Mouse (Mus musculus): ENCODE measurements around the gene Catsperd. TPM values are rescaled to one million over a fixed set of nuclear protein-coding genes. Genes with fewer than 3 reads are reported as not detected.
A peak's percentile ranks its signal among the peaks of the same experiment; 100 is the strongest.

Gene Catsperd
- polyA plus RNA-seq, 1 experiment from 2014 or later: 0.54 TPM

DNA sequence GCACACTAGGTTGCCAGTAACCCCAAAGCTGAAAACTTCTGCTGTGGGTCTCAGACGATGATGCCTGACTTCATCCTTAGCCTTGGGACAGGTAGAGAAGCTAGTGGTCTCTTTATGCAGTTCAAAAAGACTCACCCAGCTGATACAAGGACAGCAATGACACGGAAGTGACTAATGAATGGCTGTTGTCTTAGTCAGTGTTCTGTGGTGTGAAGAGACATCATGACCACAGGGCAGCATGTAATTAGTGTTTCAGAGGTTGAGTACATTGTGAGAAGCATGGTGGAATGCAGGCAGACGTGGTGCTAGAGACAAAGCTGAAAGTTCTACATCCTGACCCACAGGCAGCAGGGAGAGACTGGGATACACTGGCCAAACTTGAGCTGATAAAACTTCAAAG, 39.6 kb downstream of the Catsperd start:
- Histone ChIP-seq H3K27ac (ENCODE audit: low read depth, low read length) (no peak overlapping the region), H3K4me2 (ENCODE audit: low read depth) (no peak overlapping the region), H3K27me3 (ENCODE audit: control insufficient read depth, insufficient read depth, low read length) (no peaks in the 10 kb centered on the region; the same call in 1 of the 2 replicates), H3K4me3 (ENCODE audit: low read depth, low read length) (no peak overlapping the region), H3K9ac (ENCODE audit: low read length) (no peak overlapping the region), H3K9me3 (ENCODE audit: control insufficient read depth, low read length) (no peaks in the 10 kb centered on the region), H3K36me3 (ENCODE audit: control insufficient read depth, insufficient read depth, low read length) (no peaks in the 10 kb centered on the region), H3K4me1 (ENCODE audit: control insufficient read depth, insufficient read depth, low read length) (peaks cover 8% of the 10 kb centered on the region)
- ATAC-seq (ENCODE audit: insufficient read depth, low FRiP score, low TSS enrichment) (no peak), DNase-seq (ENCODE audit: low spot score) (no peak)
- 77% methylated on average over 3 of the region's 3 CpGs for WGBS

DNA sequence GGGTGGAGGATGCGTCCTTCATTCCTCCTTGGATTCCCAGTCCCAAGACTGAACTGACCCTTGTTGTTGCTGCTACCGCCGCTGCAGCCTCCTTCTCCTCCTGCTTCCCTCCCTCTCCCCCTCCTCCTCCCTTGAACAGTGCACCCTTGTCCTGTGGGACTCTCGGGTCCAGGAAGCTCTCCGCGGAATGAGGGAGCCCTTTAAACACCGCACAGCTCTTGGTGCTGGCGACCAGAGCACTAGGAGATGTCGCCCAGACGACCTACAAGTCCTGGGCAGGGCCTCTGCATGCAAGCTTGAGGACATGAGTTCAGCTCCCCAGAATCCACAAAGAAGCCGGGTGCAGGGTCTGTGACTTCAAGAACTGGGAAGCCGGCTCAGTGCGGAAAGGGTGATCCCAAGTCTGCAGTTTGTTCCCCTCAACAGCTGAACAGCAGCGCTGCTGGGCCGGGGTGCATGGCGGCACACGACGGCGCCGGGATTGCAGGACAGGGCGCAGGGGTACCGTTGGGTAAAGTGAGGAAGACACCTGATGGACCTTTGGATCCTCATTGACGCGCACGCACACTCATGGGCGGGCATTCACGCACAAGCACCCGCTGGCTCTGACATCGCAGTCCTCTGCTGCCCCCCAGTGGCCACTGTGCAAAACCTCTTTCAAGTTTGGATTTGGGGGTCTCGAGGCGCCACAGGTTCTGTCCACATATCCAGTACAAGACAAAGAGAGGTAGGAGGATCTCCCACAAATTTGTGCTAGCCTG, 40.6 kb downstream of the Catsperd start:
- 6% methylated on average over 31 of the region's 31 CpGs for WGBS
- H3K4me3 ChIP-seq (ENCODE audit: low read depth, low read length): peak overlapping the region; percentile 33
- H3K9me3 ChIP-seq (ENCODE audit: control insufficient read depth, low read length): no peaks in the 10 kb centered on the region
- no peaks in the 10 kb centered on the region; the same call in 1 of the 2 replicates for H3K27me3 ChIP-seq (ENCODE audit: control insufficient read depth, insufficient read depth, low read length)
- peak overlapping the region; percentile 52 for H3K9ac ChIP-seq (ENCODE audit: low read length)
- H3K4me2 ChIP-seq (ENCODE audit: low read depth): peak overlapping the region; percentile 73
- H3K4me1 ChIP-seq (ENCODE audit: control insufficient read depth, insufficient read depth, low read length): peaks cover 8% of the 10 kb centered on the region
- no peaks in the 10 kb centered on the region for H3K36me3 ChIP-seq (ENCODE audit: control insufficient read depth, insufficient read depth, low read length)
- ATAC-seq (ENCODE audit: insufficient read depth, low FRiP score, low TSS enrichment) (peak; percentile 6; the same call in 1 of the 2 replicates), DNase-seq (ENCODE audit: low spot score) (peak; percentile 88)
- H3K27ac ChIP-seq (ENCODE audit: low read depth, low read length): no peak overlapping the region

DNA sequence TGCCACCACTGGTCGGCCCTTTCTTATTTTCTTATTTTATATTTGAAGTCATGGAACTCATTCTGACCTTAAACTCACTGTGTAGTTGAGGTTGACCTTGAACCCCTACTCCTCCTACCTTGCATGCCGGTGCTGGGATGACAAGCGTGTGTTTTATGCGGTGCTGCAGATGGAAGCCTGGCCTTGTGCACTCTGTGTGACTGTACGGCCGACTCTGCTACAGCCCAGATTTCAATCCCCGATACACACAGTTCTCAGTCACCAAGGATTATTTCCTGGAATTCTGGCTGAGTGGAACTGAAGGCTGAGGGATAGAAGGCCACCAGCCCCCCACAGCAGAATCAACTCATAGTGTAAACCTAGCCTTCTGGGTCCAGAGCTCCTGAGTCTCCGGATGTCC, 41.8 kb downstream of the Catsperd start:
- H3K4me3 ChIP-seq (ENCODE audit: low read depth, low read length): no peak overlapping the region
- H3K9me3 ChIP-seq (ENCODE audit: control insufficient read depth, low read length): no peaks in the 10 kb centered on the region
- no peak overlapping the region for H3K27ac ChIP-seq (ENCODE audit: low read depth, low read length)
- no peak overlapping the region for H3K4me2 ChIP-seq (ENCODE audit: low read depth)
- no peaks in the 10 kb centered on the region; the same call in 1 of the 2 replicates for H3K27me3 ChIP-seq (ENCODE audit: control insufficient read depth, insufficient read depth, low read length)
- no peak overlapping the region for H3K9ac ChIP-seq (ENCODE audit: low read length)
- ATAC-seq (ENCODE audit: insufficient read depth, low FRiP score, low TSS enrichment) (no peak), DNase-seq (ENCODE audit: low spot score) (no peak)
- H3K4me1 ChIP-seq (ENCODE audit: control insufficient read depth, insufficient read depth, low read length): peaks cover 9% of the 10 kb centered on the region
- H3K36me3 ChIP-seq (ENCODE audit: control insufficient read depth, insufficient read depth, low read length): no peaks in the 10 kb centered on the region
- WGBS: 89% methylated on average over 8 of the region's 8 CpGs

DNA sequence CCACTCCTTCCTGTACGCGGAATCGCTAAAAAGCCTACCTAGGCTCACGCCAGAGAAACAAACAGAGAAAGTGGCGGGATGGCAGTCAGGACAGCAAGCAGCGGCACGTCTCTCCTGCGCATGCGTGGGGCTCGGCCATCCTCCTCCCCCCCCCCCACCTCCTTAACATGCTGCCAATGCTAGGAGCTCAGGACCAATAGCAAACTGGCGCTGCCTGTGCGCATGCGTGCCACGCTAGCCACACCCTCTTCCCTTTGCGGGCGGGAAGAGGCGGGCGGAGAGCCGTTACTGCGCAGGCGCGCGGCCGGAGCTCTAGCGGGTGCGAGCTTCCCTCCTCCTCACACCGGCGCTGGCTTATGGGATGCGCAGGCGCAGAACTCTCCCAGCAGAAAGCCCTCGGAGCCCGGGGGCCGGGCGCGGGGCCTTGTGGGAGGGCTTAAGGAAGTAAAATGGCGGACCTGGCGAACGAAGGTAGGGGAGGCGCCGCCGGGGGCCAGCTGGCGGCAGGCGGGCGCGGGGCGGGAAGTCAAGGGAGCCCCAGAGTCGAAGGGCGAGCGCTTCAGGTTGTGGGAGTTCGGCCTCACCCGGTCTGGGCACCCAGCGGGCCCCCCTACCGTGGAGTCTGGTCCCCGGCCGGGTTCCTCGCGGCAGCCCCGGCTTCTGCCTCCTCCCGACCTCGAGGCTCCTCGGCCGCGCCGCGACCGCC, 45.2 kb downstream of the Catsperd start, which contains the start of gene Ranbp3:
Gene Ranbp3 (plus strand): TSS at position 354 of the 706 bp plus-strand sequence.
- 0 out of 2 replicates have a peak, but pooled peaks cover 8% of the 10 kb centered on the region for H3K36me3 ChIP-seq (ENCODE audit: control insufficient read depth, insufficient read depth, low read length)
- peak; percentile 88 for ATAC-seq (ENCODE audit: insufficient read depth, low FRiP score, low TSS enrichment)
- H3K9ac ChIP-seq (ENCODE audit: low read length): peak within 1 kb of the TSS; percentile 97
- no peaks in the 10 kb centered on the region for H3K27me3 ChIP-seq (ENCODE audit: control insufficient read depth, insufficient read depth, low read length)
- H3K9me3 ChIP-seq (ENCODE audit: control insufficient read depth, low read length): no peaks in the 10 kb centered on the region
- H3K27ac ChIP-seq (ENCODE audit: low read depth, low read length): peak within 1 kb of the TSS; percentile 73
- peak within 1 kb of the TSS; percentile 98 for H3K4me3 ChIP-seq (ENCODE audit: low read depth, low read length)
- peak within 1 kb of the TSS; percentile 79 for H3K4me2 ChIP-seq (ENCODE audit: low read depth)
- WGBS: under 1% methylated on average over 58 of the region's 66 CpGs
- H3K4me1 ChIP-seq (ENCODE audit: control insufficient read depth, insufficient read depth, low read length): peaks cover 14% of the 10 kb centered on the region
- peak; percentile 100 for DNase-seq (ENCODE audit: low spot score)

DNA sequence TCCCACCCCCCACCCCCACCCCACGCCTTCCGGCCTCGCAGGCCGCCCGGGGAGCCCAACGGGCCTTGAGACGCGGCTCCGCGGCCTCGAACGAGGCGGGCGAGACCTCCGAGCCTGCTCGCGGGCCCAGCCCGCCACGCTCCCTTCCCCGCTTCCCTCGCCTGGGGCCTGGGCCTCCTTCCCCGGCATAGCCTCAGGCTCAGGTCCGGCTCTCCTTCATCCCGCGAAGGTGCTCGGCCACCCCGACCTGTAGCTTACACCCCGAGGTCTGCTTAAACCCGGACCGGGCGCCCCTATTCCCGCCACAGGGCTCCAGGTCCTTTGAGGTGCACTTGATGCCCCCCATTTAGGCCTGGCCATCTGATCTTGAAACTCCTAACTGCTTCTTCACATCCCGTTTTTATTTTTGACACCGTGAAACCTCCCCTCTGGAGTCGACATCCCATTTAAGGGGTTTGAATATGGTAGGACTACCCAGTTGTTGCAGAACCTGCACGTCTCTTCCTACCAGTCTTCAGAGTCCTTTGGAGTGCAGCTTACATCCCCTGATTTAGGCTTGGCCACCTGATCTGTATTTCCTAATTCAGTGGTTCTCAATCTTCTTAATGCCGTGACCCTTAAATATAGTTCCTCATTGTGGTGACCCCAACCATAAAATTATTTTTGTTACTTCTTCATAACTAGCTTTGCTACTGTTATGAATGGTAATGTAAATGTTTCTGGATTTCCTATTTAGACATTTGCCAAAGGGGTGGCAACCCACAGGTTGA, 45.9 kb downstream of the Catsperd start:
- H3K9me3 ChIP-seq (ENCODE audit: control insufficient read depth, low read length): no peaks in the 10 kb centered on the region
- DNase-seq (ENCODE audit: low spot score) (no peak), ATAC-seq (ENCODE audit: insufficient read depth, low FRiP score, low TSS enrichment) (peak; percentile 29)
- peaks cover 14% of the 10 kb centered on the region for H3K4me1 ChIP-seq (ENCODE audit: control insufficient read depth, insufficient read depth, low read length)
- 0 out of 2 replicates have a peak, but pooled peaks cover 8% of the 10 kb centered on the region for H3K36me3 ChIP-seq (ENCODE audit: control insufficient read depth, insufficient read depth, low read length)
- 2% methylated on average over 35 of the region's 37 CpGs for WGBS
- peak overlapping the region; percentile 79 for H3K4me2 ChIP-seq (ENCODE audit: low read depth)
- no peaks in the 10 kb centered on the region for H3K27me3 ChIP-seq (ENCODE audit: control insufficient read depth, insufficient read depth, low read length)
- H3K4me3 ChIP-seq (ENCODE audit: low read depth, low read length): peak overlapping the region; percentile 98
- H3K27ac ChIP-seq (ENCODE audit: low read depth, low read length): peak overlapping the region; percentile 73
- peak overlapping the region; percentile 97 for H3K9ac ChIP-seq (ENCODE audit: low read length)

DNA sequence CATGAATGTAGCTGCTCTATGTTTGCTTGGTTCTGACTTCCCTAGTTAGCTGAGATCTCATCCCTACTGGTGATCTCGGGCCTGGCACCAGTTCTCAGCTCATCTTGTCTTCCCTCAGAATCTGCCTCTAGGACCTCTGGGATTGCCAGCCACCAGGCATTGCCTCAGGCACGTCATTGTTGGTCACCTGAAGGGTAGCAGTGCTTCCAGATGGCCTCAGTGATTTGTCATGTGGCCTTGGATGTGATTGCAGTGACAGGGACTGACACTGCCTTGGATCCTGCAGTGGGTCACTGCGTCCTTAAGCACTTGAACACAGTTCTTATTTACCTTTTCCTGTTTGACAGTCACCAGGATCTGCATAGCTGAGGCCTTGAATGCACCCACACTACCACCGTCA, 53.8 kb downstream of the Catsperd start:
- no peak overlapping the region for H3K4me2 ChIP-seq (ENCODE audit: low read depth)
- no peak overlapping the region for H3K9ac ChIP-seq (ENCODE audit: low read length)
- 82% methylated on average over 4 of the region's 4 CpGs for WGBS
- no peaks in the 10 kb centered on the region for H3K27me3 ChIP-seq (ENCODE audit: control insufficient read depth, insufficient read depth, low read length)
- ATAC-seq (ENCODE audit: insufficient read depth, low FRiP score, low TSS enrichment): no peak
- no peak overlapping the region for H3K4me3 ChIP-seq (ENCODE audit: low read depth, low read length)
- H3K4me1 ChIP-seq (ENCODE audit: control insufficient read depth, insufficient read depth, low read length): no peaks in the 10 kb centered on the region
- no peak for DNase-seq (ENCODE audit: low spot score)
- H3K27ac ChIP-seq (ENCODE audit: low read depth, low read length): no peak overlapping the region
- no peaks in the 10 kb centered on the region for H3K9me3 ChIP-seq (ENCODE audit: control insufficient read depth, low read length)
- H3K36me3 ChIP-seq (ENCODE audit: control insufficient read depth, insufficient read depth, low read length): peaks cover 11% of the 10 kb centered on the region

DNA sequence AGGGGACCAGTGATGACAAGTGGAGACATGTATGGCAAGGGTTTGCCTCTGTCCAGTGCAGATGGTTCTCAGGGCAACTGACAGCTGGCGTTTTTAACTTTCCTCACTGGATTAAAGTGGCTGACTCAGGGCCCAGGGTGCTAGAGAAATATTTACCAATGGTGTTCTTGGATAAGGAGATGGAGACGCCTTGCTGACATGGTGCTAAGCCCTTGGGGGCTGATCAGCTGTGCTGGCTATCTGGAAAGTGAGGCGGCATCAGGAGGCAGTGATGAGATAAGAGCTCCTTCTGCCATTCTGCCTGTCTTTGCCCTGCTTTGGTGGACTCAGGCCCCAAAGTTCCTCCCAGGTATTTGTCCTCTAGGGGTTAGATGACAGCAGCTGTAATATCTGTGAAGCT, 54.9 kb downstream of the Catsperd start:
- Histone ChIP-seq H3K4me3 (ENCODE audit: low read depth, low read length) (no peak overlapping the region), H3K27ac (ENCODE audit: low read depth, low read length) (no peak overlapping the region), H3K36me3 (ENCODE audit: control insufficient read depth, insufficient read depth, low read length) (peaks cover 13% of the 10 kb centered on the region), H3K27me3 (ENCODE audit: control insufficient read depth, insufficient read depth, low read length) (no peaks in the 10 kb centered on the region), H3K4me1 (ENCODE audit: control insufficient read depth, insufficient read depth, low read length) (no peaks in the 10 kb centered on the region), H3K9me3 (ENCODE audit: control insufficient read depth, low read length) (no peaks in the 10 kb centered on the region), H3K4me2 (ENCODE audit: low read depth) (no peak overlapping the region), H3K9ac (ENCODE audit: low read length) (no peak overlapping the region)
- ATAC-seq (ENCODE audit: insufficient read depth, low FRiP score, low TSS enrichment): no peak
- WGBS: 88% methylated on average over 3 of the region's 3 CpGs
- DNase-seq (ENCODE audit: low spot score): no peak

DNA sequence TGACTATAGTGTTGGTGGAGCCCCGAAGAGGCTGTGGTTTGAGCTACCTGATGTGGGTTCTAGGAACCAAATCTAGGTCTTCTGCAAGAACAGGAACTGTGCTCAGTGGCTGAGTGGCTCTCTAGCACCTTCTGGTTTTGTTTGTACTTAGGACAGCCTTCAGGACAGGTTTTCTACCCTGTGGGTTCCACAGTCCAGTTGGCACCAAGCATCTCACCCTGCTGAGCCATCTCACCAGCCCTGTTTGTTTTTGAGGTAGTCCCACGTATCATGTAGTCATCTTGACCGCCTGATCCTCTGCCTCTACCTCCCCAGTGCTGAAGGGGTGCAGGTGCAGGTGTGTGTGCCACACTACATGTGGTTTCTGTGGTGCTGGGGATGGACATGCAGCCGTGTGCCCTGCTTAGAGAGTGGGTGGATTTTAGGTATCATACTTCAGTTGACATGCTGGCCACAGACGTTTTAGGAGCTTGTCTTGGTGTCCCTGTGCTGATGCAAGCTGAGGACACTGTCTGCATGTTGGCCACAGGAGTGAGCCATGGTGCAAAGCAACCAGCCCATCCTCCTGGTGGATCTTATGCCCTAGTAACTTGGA, 55.7 kb downstream of the Catsperd start:
- no peak for DNase-seq (ENCODE audit: low spot score)
- Histone ChIP-seq H3K4me2 (ENCODE audit: low read depth) (no peak overlapping the region), H3K9me3 (ENCODE audit: control insufficient read depth, low read length) (no peaks in the 10 kb centered on the region), H3K9ac (ENCODE audit: low read length) (no peak overlapping the region), H3K4me1 (ENCODE audit: control insufficient read depth, insufficient read depth, low read length) (no peaks in the 10 kb centered on the region), H3K36me3 (ENCODE audit: control insufficient read depth, insufficient read depth, low read length) (peaks cover 12% of the 10 kb centered on the region), H3K4me3 (ENCODE audit: low read depth, low read length) (no peak overlapping the region), H3K27me3 (ENCODE audit: control insufficient read depth, insufficient read depth, low read length) (no peaks in the 10 kb centered on the region), H3K27ac (ENCODE audit: low read depth, low read length) (no peak overlapping the region)
- 89% methylated on average over 5 of the region's 5 CpGs for WGBS
- ATAC-seq (ENCODE audit: insufficient read depth, low FRiP score, low TSS enrichment): no peak
